ENCODE assay signal across 15 mouse cellular contexts in genomic region chr16:24225897-24226296, GRCm38 (mm10).
"Had no signal": no experiment of that assay in that cellular context is flagged by ENCODE, and none has a peak within 500 bp of the region (broad histone marks: within the 10 kb centered on the region; RNA-seq: fewer than 3 reads in every experiment).

No protein-coding gene starts in this region.

- H3K4me3 ChIP-seq: neural tube, embryonic 13.5 days; neural tube, embryonic 15.5 days; stomach, embryonic 15.5 days had no signal

- H3K27me3 ChIP-seq: neural tube, embryonic 13.5 days; neural tube, embryonic 15.5 days; stomach, embryonic 15.5 days had no signal

- H3K4me1 ChIP-seq: stomach, embryonic 15.5 days had no signal

- H3K9ac ChIP-seq: neural tube, embryonic 13.5 days; neural tube, embryonic 15.5 days; stomach, embryonic 15.5 days had no signal

- H3K9me3 ChIP-seq: neural tube, embryonic 13.5 days; neural tube, embryonic 15.5 days; stomach, embryonic 15.5 days had no signal

- H3K36me3 ChIP-seq: neural tube, embryonic 13.5 days; neural tube, embryonic 15.5 days; stomach, embryonic 15.5 days had no signal

- H3K27ac ChIP-seq: neural tube, embryonic 13.5 days; neural tube, embryonic 15.5 days; stomach, embryonic 15.5 days; stomach, postnatal 0 days had no signal

- DNase-seq: retina, postnatal 1 day; right cerebral cortex, adult 18-20 months; right cerebral cortex, postnatal 14 days; right cerebral cortex, postnatal 25 days; right cerebral cortex, postnatal 4 days; spleen, adult 18-20 months; thymus, adult 18-20 months; thymus, adult 2 months; thymus, postnatal 14 days; thymus, postnatal 25 days; thymus, postnatal 36 days had no signal

- H3K4me2 ChIP-seq: neural tube, embryonic 13.5 days; neural tube, embryonic 15.5 days; stomach, embryonic 15.5 days had no signal
